Mouse (Mus musculus) liver, postnatal 0 days (tissue): ENCODE results near the gene Lmnb2.

ENCODE experiments used
- CTCF ChIP-seq: sonication (generic); IDR thresholded peaks from 2 replicates; pipeline ENCODE4 v1.5.1; 2016; ENCODE audit warnings: antibody characterized with exemption, low read depth
- EP300 ChIP-seq: IDR thresholded peaks from 2 replicates; pipeline ENCODE4 v1.6.1; 2016; ENCODE audit warnings: antibody characterized with exemption, low read depth, mild to moderate bottlenecking

GRCm38 (mm10) chr10:80954415-80954814, 36.4 kb upstream of the Lmnb2 start:
- TF ChIP-seq CTCF (no peak), EP300 (no peak)
